Mouse (Mus musculus): ENCODE data around the gene Pced1a.

- TF ChIP-seq CTCF (IDR thresholded peaks at IDR 0.05; ENCODE audit: borderline replicate concordance, insufficient read depth, low read depth, low read length) (no peak), POLR2A (IDR thresholded peaks at IDR 0.05; ENCODE audit: borderline replicate concordance, insufficient read depth, low read length) (no peak)
These were observed 17.7 kb upstream of the Pced1a start for GRCm38 (mm10) chr2:130442162-130442561.

All from cerebellum, adult 2 months (tissue).